Mouse (Mus musculus) olfactory bulb, adult 2 months (tissue): Measurements from ENCODE around the gene RPS10-NUDT3.

Experiments used
- CTCF ChIP-seq: fragments of 200-500 bp; IDR thresholded peaks from 2 replicates; pipeline ENCODE4 v1.5.1; 2012; ENCODE audit warnings: low read depth, mild to moderate bottlenecking, low read length, moderate library complexity; ENCODE audit not compliant: insufficient read depth
- POLR2A ChIP-seq: fragments of 200-500 bp; IDR thresholded peaks from 2 replicates; pipeline ENCODE4 v1.6.1; 2012; ENCODE audit warnings: mild to moderate bottlenecking, low read depth, low read length, moderate library complexity; ENCODE audit not compliant: insufficient read depth

- no peak for TF ChIP-seq POLR2A
- no peak for TF ChIP-seq CTCF
Observed at GRCm38 (mm10) chr17:27557927-27558661, 76.9 kb downstream of the RPS10-NUDT3 start.
